Mouse (Mus musculus): ENCODE measurements at regions not wholly inside any gene's neighbourhood (a gene's known extent, or its start where the extent isn't known, plus 50 kb on each side); places are given as distances from the start of the nearest gene placed in this dataset.

DNA sequence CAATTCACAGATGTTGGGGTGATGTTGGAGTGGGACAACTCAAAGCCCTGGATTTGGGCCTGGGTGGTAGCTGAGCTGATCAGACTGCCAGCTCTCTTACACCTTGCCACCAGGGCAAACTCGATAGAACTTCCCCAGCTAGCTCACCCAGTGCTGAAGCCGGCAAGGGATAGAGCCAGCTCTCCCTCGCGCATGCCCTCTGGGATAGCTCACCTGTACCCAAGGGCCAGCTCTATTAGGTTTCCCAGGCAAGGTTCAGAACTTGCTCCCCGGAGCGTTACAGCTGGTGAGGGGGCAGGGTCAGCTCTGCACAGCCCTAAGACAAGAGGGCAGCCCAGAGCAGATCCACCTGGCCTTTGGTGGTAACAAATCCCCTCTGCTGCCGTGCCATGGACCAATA lies 54.1 kb upstream of the 1700012A03Rik start:
- DNase-seq (ENCODE audit: low spot score in 2 of 2) = peak in 1 of 2 experiments; percentile 5

GRCm38 (mm10) chr6:31995249-31995648 lies 54.8 kb upstream of the 1700012A03Rik start:
- DNase-seq (ENCODE audit: low spot score in 2 of 2) = peak in 1 of 2 experiments; percentile 5

DNA sequence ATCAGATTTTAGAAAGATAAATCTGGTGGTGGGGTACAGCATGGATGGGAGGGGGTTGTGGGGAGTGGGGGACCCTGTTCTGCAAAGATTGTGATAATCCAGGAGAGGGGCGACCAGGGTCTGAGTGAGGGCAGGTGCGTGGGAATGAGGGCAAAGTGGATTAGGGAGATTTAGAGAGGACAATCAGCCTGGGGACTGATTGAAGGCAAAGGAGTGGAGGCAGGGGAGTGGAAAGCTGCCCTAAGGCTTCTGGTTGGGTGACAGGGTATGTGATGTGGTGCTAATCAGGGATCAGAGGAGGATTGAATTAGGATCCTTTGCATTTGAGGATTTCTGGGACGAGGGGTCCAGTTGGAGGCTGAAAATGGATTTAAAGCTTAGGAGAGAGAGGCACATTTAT lies 64.3 kb upstream of the 1700012A03Rik start:
- peak in 1 of 2 experiments; percentile 5 for DNase-seq (ENCODE audit: low spot score in 2 of 2)

DNA sequence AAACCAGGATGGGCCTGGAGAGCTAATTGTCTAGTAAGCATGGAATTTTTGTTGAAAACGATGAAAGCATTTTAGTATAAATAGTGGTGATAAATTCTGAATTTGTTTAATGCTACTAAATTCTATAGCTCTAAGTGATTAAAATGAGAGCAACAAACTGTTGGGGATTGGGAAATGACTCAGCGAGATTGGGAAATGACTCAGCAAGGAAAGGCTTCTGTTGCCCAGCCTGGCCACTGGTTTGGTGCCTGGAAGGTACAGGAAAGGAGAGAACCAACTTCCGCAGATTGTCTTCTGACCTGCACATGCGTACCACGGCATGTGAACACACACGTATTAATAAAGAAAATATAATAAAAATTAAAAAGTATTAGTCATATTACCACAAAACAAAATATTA lies 73.3 kb upstream of the 1700012A03Rik start:
- no peak for DNase-seq (ENCODE audit: low spot score in 2 of 2)

- DNase-seq (ENCODE audit: low spot score in 2 of 2) = peak in 1 of 2 experiments; percentile 33
Measured at GRCm38 (mm10) chr6:31948063-31948481, 102.0 kb upstream of the 1700012A03Rik start.

DNA sequence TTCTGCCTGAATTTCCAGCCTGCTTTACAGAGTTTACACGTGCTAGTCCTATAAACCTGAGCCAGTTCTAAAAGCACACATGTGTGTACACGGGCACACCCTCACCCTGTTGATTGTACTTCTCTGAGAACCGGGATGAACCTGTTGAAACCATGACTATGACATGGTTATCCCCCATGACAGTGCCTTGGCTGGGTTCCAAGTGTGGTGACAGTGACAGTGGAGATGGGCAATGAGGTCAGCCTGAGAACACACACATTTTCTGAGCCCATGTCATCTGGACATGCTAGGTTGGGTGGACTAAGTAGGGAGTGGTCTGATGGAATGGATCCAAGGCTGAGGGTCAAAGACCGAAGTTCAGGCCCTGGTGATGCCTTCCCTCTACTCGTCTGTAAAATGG lies 103.5 kb upstream of the 1700012A03Rik start:
- DNase-seq (ENCODE audit: low spot score in 2 of 2) = no peak

- DNase-seq (ENCODE audit: low spot score in 2 of 2) = no peak
Measured at GRCm38 (mm10) chr6:31945347-31945746, 104.7 kb upstream of the 1700012A03Rik start.

GRCm38 (mm10) chr6:31944546-31944945 lies 105.5 kb upstream of the 1700012A03Rik start:
- DNase-seq (ENCODE audit: low spot score in 2 of 2) = no peak

- no peak for DNase-seq (ENCODE audit: low spot score in 2 of 2)
Measured at GRCm38 (mm10) chr6:31942696-31943095, 107.3 kb upstream of the 1700012A03Rik start.

GRCm38 (mm10) chr6:31938216-31938814 lies 111.7 kb upstream of the 1700012A03Rik start:
- peak; percentile 97 for DNase-seq (ENCODE audit: low spot score in 2 of 2)

- no peak for DNase-seq (ENCODE audit: low spot score in 2 of 2)
Measured at GRCm38 (mm10) chr6:31937146-31937545, 112.9 kb upstream of the 1700012A03Rik start.

- DNase-seq (ENCODE audit: low spot score in 2 of 2) = no peak
Measured at GRCm38 (mm10) chr6:31934826-31935225, 115.2 kb upstream of the 1700012A03Rik start.

DNA sequence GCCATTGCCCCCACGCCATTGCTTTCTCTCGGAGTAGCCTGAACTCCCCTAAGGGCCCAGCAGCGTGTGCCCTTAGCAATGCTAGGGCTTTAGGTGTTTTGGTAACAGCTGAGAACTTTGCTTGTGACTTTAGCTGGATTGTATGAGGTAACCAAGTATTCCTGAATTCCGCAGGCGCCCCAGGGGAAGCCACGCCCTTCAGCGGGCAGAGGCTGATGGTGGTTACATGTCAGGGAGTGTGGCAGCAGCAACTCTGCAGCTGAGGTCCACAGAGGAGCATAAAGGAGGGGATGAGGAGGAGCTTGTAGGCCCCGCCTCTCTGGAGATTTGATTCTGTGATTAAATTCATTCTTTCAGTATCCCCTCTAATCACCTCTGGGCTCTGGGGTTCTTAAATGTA lies 116.1 kb upstream of the 1700012A03Rik start:
- DNase-seq (ENCODE audit: low spot score in 2 of 2) = no peak

DNA sequence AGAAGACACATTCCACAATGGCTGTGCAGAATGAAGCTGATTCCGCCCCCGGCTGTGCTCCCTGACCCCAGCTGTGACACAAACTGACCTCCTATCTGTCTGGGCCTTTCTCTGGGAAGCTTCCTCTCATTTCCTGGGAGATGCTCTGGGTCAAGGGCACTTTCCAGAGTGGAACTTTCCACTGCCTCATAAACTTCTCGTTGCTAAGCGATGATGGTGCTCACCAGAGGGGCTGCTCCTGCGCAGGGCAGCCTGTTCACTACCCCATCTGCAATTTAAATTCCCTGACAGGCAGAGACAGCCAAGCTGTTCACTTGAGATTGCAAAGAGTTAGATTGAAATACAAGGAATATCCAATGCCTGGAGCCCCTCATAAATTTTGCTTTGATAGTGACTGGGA lies 116.7 kb upstream of the 1700012A03Rik start:
- peak in 1 of 2 experiments; percentile 7 for DNase-seq (ENCODE audit: low spot score in 2 of 2)

GRCm38 (mm10) chr6:31931116-31931515 lies 118.9 kb upstream of the 1700012A03Rik start:
- DNase-seq (ENCODE audit: low spot score in 2 of 2) = peak; percentile 1 to 8

- peak; percentile 12 to 17 for DNase-seq (ENCODE audit: low spot score in 2 of 2)
Measured at GRCm38 (mm10) chr6:31929165-31929564, 120.9 kb upstream of the 1700012A03Rik start.

- DNase-seq (ENCODE audit: low spot score in 2 of 2) = peak; percentile 6 to 15
Measured at GRCm38 (mm10) chr6:31927181-31927580, 122.9 kb upstream of the 1700012A03Rik start.

GRCm38 (mm10) chr6:31924669-31925046 lies 125.4 kb upstream of the 1700012A03Rik start:
- DNase-seq (ENCODE audit: low spot score in 2 of 2) = no peak

DNA sequence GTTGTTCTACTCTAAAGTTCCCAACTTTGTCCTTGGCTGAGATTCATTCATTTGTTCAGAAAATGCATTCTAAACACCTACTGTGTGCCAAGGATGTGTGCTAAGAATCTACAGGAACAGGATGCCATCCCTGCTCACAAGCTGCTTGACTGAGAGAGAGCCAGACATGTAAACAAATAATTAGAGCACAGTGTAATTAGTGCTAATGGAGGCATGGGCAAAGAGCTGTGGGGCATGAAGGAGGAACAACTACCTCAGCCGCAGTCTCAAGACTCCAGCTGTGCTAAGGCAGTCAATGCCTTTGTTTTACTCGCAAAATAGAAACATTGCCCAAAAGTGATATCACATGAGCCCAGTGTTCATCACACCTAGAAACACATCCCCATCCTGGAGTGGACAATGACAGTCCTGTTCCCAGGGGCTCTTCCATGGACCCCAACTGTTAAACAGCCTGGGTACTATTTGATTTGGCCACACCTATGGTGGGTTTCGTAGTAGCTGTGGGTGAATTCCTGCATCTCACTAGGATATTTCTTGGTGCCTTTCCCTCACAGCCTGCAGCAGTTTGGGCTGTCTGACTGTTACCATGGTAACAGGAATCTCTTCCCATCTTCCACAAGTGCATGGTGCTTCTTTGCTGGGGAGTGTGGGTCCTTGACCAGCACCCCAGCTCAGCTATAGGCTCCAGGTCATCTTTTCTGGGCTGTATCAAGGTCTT lies 125.9 kb upstream of the 1700012A03Rik start:
- DNase-seq (ENCODE audit: low spot score in 2 of 2) = peak in 1 of 2 experiments; percentile 29

- peak in 1 of 2 experiments; percentile 11 for DNase-seq (ENCODE audit: low spot score in 2 of 2)
Measured at GRCm38 (mm10) chr6:31921561-31922152, 128.4 kb upstream of the 1700012A03Rik start.

GRCm38 (mm10) chr6:31917411-31918131 lies 132.5 kb upstream of the 1700012A03Rik start:
- DNase-seq (ENCODE audit: low spot score in 2 of 2) = peak in 1 of 2 experiments; percentile 41

GRCm38 (mm10) chr6:31901791-31902190 lies 148.3 kb upstream of the 1700012A03Rik start:
- DNase-seq (ENCODE audit: low spot score in 2 of 2) = no peak

All from layer of hippocampus, postnatal 10 days (tissue).